Mouse (Mus musculus) MEL (cell line): Measurements from ENCODE around the gene Rpa3. TPM values are rescaled to one million over a fixed set of nuclear protein-coding genes. Genes with fewer than 3 reads are reported as not detected.
A peak's percentile ranks its signal among the peaks of the same experiment; 100 is the strongest.

Experiments
- DNase-seq: peaks from one replicate; pipeline ENCODE4 v3.0.0; 2011; ENCODE audit warnings: low read depth, low spot score
- H3K27ac ChIP-seq: 2 replicates; pipeline ENCODE4 v1.5.1; 2012; ENCODE audit warnings: low read depth, mild to moderate bottlenecking, control low read depth, low read length, moderate library complexity; ENCODE audit not compliant: control insufficient read depth
- H3K27me3 ChIP-seq, 2 experiments: fragments of 150-350 bp in 1 of 2; sonication (generic) in 1 of 2; 2 replicates each; pipeline ENCODE4 v1.6.1; 2012; ENCODE audit warnings: low read length in 2 of 2, mild to moderate bottlenecking in 2 of 2, improper control_type of control experiment in 1 of 2, moderate library complexity in 1 of 2; ENCODE audit not compliant: insufficient read depth in 2 of 2, control insufficient read depth in 1 of 2
- H3K36me3 ChIP-seq, 2 experiments: 2 replicates each; pipeline ENCODE4 v1.6.1; 2012 to 2014; ENCODE audit warnings: low read length in 2 of 2, improper control_type of control experiment in 1 of 2, inconsistent platforms in 1 of 2, mild to moderate bottlenecking in 1 of 2; ENCODE audit not compliant: insufficient read depth in 2 of 2, control insufficient read depth in 1 of 2
- H3K4me1 ChIP-seq, 2 experiments: fragments of 150-350 bp in 1 of 2; sonication (generic) in 1 of 2; 2 replicates each; pipeline ENCODE4 v1.6.1; 2012; ENCODE audit warnings: low read length in 2 of 2, improper control_type of control experiment in 1 of 2, mild to moderate bottlenecking in 1 of 2; ENCODE audit not compliant: insufficient read depth in 2 of 2, control insufficient read depth in 1 of 2
- H3K4me3 ChIP-seq, 2 experiments: fragments of 150-350 bp in 1 of 2; sonication (generic) in 1 of 2; 2 replicates each; pipeline ENCODE4 v1.5.1; 2012; ENCODE audit warnings: low read depth in 2 of 2, low read length in 2 of 2, mild to moderate bottlenecking in 2 of 2, moderate library complexity in 2 of 2, control low read depth in 1 of 2, improper control_type of control experiment in 1 of 2; ENCODE audit not compliant: control insufficient read depth in 1 of 2, insufficient read depth in 1 of 2
- H3K79me2 ChIP-seq: 2 replicates; pipeline ENCODE4 v1.6.1; 2012; ENCODE audit warnings: mild to moderate bottlenecking, low read length, moderate library complexity; ENCODE audit not compliant: control insufficient read depth, poor library complexity, insufficient read depth
- H3K9ac ChIP-seq: 2 replicates; pipeline ENCODE4 v1.6.1; 2012; ENCODE audit warnings: low read depth, mild to moderate bottlenecking, control low read depth, low read length, moderate library complexity; ENCODE audit not compliant: control insufficient read depth, poor library complexity, severe bottlenecking
- H3K9me3 ChIP-seq: fragments of 150-350 bp; sonication (generic); replicated peaks from 2 replicates; pipeline ENCODE4 v1.6.1; 2012; ENCODE audit warnings: mild to moderate bottlenecking, low read length, improper control_type of control experiment, moderate library complexity; ENCODE audit not compliant: insufficient read depth
- BHLHE40 ChIP-seq: IDR thresholded peaks from 2 replicates; pipeline ENCODE4 v1.6.1; 2012; ENCODE audit warnings: low read depth, mild to moderate bottlenecking, inconsistent platforms, low read length, improper control_type of control experiment, borderline replicate concordance
- CHD1 ChIP-seq: IDR thresholded peaks from 2 replicates; pipeline ENCODE4 v1.6.1; 2012; ENCODE audit warnings: low read depth, mild to moderate bottlenecking, inconsistent platforms, low read length, improper control_type of control experiment
- CHD2 ChIP-seq: IDR thresholded peaks from 2 replicates; pipeline ENCODE4 v1.6.1; 2011; ENCODE audit warnings: low read length, improper control_type of control experiment
- CTCF ChIP-seq, 3 experiments: IDR thresholded peaks in 2 of 3; conservative IDR thresholded peaks in 1 of 3; 2 replicates each; pipeline ENCODE4 v1.5.1; 2011 to 2012; ENCODE audit warnings: low read length in 3 of 3, low read depth in 2 of 3, mild to moderate bottlenecking in 2 of 3, improper control_type of control experiment in 1 of 3, inconsistent platforms in 1 of 3, mixed read lengths in 1 of 3, moderate library complexity in 1 of 3; ENCODE audit not compliant: control insufficient read depth in 1 of 3, insufficient read depth in 1 of 3, poor library complexity in 1 of 3, severe bottlenecking in 1 of 3
- E2F4 ChIP-seq: IDR thresholded peaks from 2 replicates; pipeline ENCODE4 v1.6.1; 2011; ENCODE audit warnings: low read depth, low read length, improper control_type of control experiment, borderline replicate concordance
- ELF1 ChIP-seq: IDR thresholded peaks from 2 replicates; pipeline ENCODE4 v1.6.1; 2014; ENCODE audit warnings: low read depth, mild to moderate bottlenecking, inconsistent platforms, low read length, improper control_type of control experiment, moderate library complexity
- EP300 ChIP-seq, 2 experiments: IDR thresholded peaks; 2 replicates each; pipeline ENCODE4 v1.6.1; 2011; ENCODE audit warnings: improper control_type of control experiment in 2 of 2, low read length in 2 of 2, low read depth in 1 of 2, mild to moderate bottlenecking in 1 of 2
- ETS1 ChIP-seq: IDR thresholded peaks from 2 replicates; pipeline ENCODE4 v1.6.1; 2012; ENCODE audit warnings: low read depth, mild to moderate bottlenecking, inconsistent platforms, low read length, improper control_type of control experiment, moderate library complexity
- GABPA ChIP-seq: IDR thresholded peaks from 2 replicates; pipeline ENCODE4 v1.6.1; 2012; ENCODE audit warnings: low read depth, mild to moderate bottlenecking, inconsistent platforms, low read length, improper control_type of control experiment, moderate library complexity
- GATA1 ChIP-seq: IDR thresholded peaks from 2 replicates; pipeline ENCODE4 v1.6.1; 2011; ENCODE audit warnings: low read depth, low read length, improper control_type of control experiment
- HCFC1 ChIP-seq: IDR thresholded peaks from 2 replicates; pipeline ENCODE4 v1.6.1; 2012; ENCODE audit warnings: low read depth, mild to moderate bottlenecking, inconsistent platforms, low read length, improper control_type of control experiment, moderate library complexity
- JUND ChIP-seq: IDR thresholded peaks from 2 replicates; pipeline ENCODE4 v1.6.1; 2011; ENCODE audit warnings: low read depth, mild to moderate bottlenecking, improper control_type of control experiment, low read length
- MAFK ChIP-seq: IDR thresholded peaks from 2 replicates; pipeline ENCODE4 v1.6.1; 2011; ENCODE audit warnings: low read depth, mild to moderate bottlenecking, low read length, improper control_type of control experiment, borderline replicate concordance
- MAZ ChIP-seq: IDR thresholded peaks from 2 replicates; pipeline ENCODE4 v1.6.1; 2012; ENCODE audit warnings: low read depth, mild to moderate bottlenecking, inconsistent platforms, low read length, improper control_type of control experiment
- MEF2A ChIP-seq: IDR thresholded peaks from 2 replicates; pipeline ENCODE4 v1.6.1; 2014; ENCODE audit warnings: low read depth, mild to moderate bottlenecking, inconsistent platforms, low read length, improper control_type of control experiment; ENCODE audit not compliant: poor library complexity, insufficient replicate concordance, severe bottlenecking; ENCODE audit errors: extremely low read depth
- MXI1 ChIP-seq: IDR thresholded peaks from 2 replicates; pipeline ENCODE4 v1.6.1; 2011; ENCODE audit warnings: mild to moderate bottlenecking, low read depth, low read length, improper control_type of control experiment
- MYB ChIP-seq: IDR thresholded peaks from 2 replicates; pipeline ENCODE4 v1.6.1; 2011; ENCODE audit warnings: mild to moderate bottlenecking, low read depth, low read length, improper control_type of control experiment
- MYC ChIP-seq: IDR thresholded peaks from 2 replicates; pipeline ENCODE4 v1.6.1; 2011; ENCODE audit warnings: low read depth, mild to moderate bottlenecking, low read length, improper control_type of control experiment, moderate library complexity
- NELFE ChIP-seq: IDR thresholded peaks from 2 replicates; pipeline ENCODE4 v1.6.1; 2011; ENCODE audit warnings: low read depth, low read length, improper control_type of control experiment
- NRF1 ChIP-seq: IDR thresholded peaks from 2 replicates; pipeline ENCODE4 v1.6.1; 2014; ENCODE audit warnings: low read depth, mild to moderate bottlenecking, inconsistent platforms, low read length, improper control_type of control experiment, moderate library complexity; ENCODE audit not compliant: poor library complexity, insufficient read depth, severe bottlenecking
- POLR2A ChIP-seq, 2 experiments: IDR thresholded peaks; 2 replicates each; pipeline ENCODE4 v1.6.1; 2011 to 2012; ENCODE audit warnings: low read length in 2 of 2, mild to moderate bottlenecking in 2 of 2, control low read depth in 1 of 2, improper control_type of control experiment in 1 of 2, low read depth in 1 of 2, moderate library complexity in 1 of 2; ENCODE audit not compliant: control insufficient read depth in 1 of 2, insufficient read depth in 1 of 2, poor library complexity in 1 of 2
- POLR2AphosphoS2 ChIP-seq: IDR thresholded peaks from 2 replicates; pipeline ENCODE4 v1.6.1; 2011; ENCODE audit warnings: low read length, improper control_type of control experiment
- POLR2AphosphoS5 ChIP-seq: IDR thresholded peaks from 2 replicates; pipeline ENCODE4 v1.6.1; 2012; ENCODE audit warnings: low read depth, borderline replicate concordance, mild to moderate bottlenecking, inconsistent platforms, low read length, moderate library complexity, mixed read lengths
- RAD21 ChIP-seq: IDR thresholded peaks from 2 replicates; pipeline ENCODE4 v1.6.1; 2011; ENCODE audit warnings: mild to moderate bottlenecking, low read depth, low read length, improper control_type of control experiment
- SIN3A ChIP-seq: IDR thresholded peaks from 2 replicates; pipeline ENCODE4 v1.6.1; 2012; ENCODE audit warnings: low read length, improper control_type of control experiment, inconsistent platforms
- SMC3 ChIP-seq: IDR thresholded peaks from 2 replicates; pipeline ENCODE4 v1.6.1; 2011; ENCODE audit warnings: low read depth, low read length, improper control_type of control experiment
- TAL1 ChIP-seq: IDR thresholded peaks from 2 replicates; pipeline ENCODE4 v1.6.1; 2012; ENCODE audit warnings: mild to moderate bottlenecking, inconsistent platforms, low read length, moderate library complexity, mixed read lengths
- TBP ChIP-seq: IDR thresholded peaks from 2 replicates; pipeline ENCODE4 v1.8.0; 2011; ENCODE audit warnings: low read depth, low read length, improper control_type of control experiment
- UBTF ChIP-seq: IDR thresholded peaks from 2 replicates; pipeline ENCODE4 v1.6.1; 2012; ENCODE audit warnings: low read depth, mild to moderate bottlenecking, inconsistent platforms, low read length, improper control_type of control experiment, moderate library complexity, borderline replicate concordance; ENCODE audit not compliant: insufficient read depth
- USF1 ChIP-seq: IDR thresholded peaks from 2 replicates; pipeline ENCODE4 v1.6.1; 2014; ENCODE audit warnings: low read depth, mild to moderate bottlenecking, inconsistent platforms, low read length, improper control_type of control experiment, moderate library complexity
- USF2 ChIP-seq, 2 experiments: IDR thresholded peaks; 2 replicates each; pipeline ENCODE4 v1.6.1; 2011 to 2012; ENCODE audit warnings: improper control_type of control experiment in 2 of 2, low read length in 2 of 2, borderline replicate concordance in 1 of 2, inconsistent platforms in 1 of 2, low read depth in 1 of 2, mild to moderate bottlenecking in 1 of 2; ENCODE audit not compliant: insufficient read depth in 1 of 2
- ZC3H11A ChIP-seq: IDR thresholded peaks from 2 replicates; pipeline ENCODE4 v1.6.1; 2012; ENCODE audit warnings: low read depth, mild to moderate bottlenecking, inconsistent platforms, low read length, improper control_type of control experiment
- ZKSCAN1 ChIP-seq: IDR thresholded peaks from 2 replicates; pipeline ENCODE4 v1.6.1; 2012; ENCODE audit warnings: low read depth, mild to moderate bottlenecking, inconsistent platforms, low read length, improper control_type of control experiment, moderate library complexity
- ZMIZ1 ChIP-seq: IDR thresholded peaks from 2 replicates; pipeline ENCODE4 v1.6.1; 2012; ENCODE audit warnings: low read depth, mild to moderate bottlenecking, inconsistent platforms, low read length, improper control_type of control experiment, moderate library complexity
- ZNF384 ChIP-seq: IDR thresholded peaks from 2 replicates; pipeline ENCODE4 v1.6.1; 2012; ENCODE audit warnings: low read depth, mild to moderate bottlenecking, inconsistent platforms, low read length, improper control_type of control experiment
- polyA plus RNA-seq, 2 experiments: library from polyadenylated mRNA; stranded (reverse) in 1 of 2; unstranded in 1 of 2; fragments of >175 nt in 1 of 2; fragments of >200 nt in 1 of 2; gene quantifications; 2 replicates each; pipeline versions ENCODE4 v1.2.1 to v1.2.4; 2012; ENCODE audit warnings: low replicate concordance in 2 of 2, low read depth in 1 of 2; ENCODE audit not compliant: insufficient read length in 2 of 2, insufficient read depth in 1 of 2, missing spikeins in 1 of 2
- total RNA-seq: library from RNA; depleted of rRNA; stranded (reverse); fragments of 300-350 nt; gene quantifications from 2 replicates; pipeline ENCODE4 v1.2.3, GENCODE M21; 2012; rRNA removed

Gene Rpa3
- total RNA-seq (77.2 and 78.2 TPM in 2 replicates), polyA plus RNA-seq (10 to 100 TPM in 1 of 2 experiments, not detected in 1; 80.9 TPM)

GRCm38 (mm10) chr6:8259004-8259666 is at the start of gene Rpa3, which contains the start of the genes Umad1 and Gm45062:
Gene Rpa3 (minus strand): TSS chr6:8259173.
Gene Umad1 (plus strand): TSS chr6:8259288.
Gene Gm45062 (plus strand): TSS chr6:8259450.
- H3K36me3 ChIP-seq = peaks cover 5 to 8% of the 10 kb centered on the region in 2 experiments; a peak in 3 of 4 replicates
- H3K27ac ChIP-seq = peak within 1 kb of the TSS; percentile 76
- peaks cover 0 to 7% of the 10 kb centered on the region in 2 experiments; a peak in 2 of 4 replicates for H3K4me1 ChIP-seq
- H3K9ac ChIP-seq = peak within 1 kb of the TSS; percentile 87
- H3K79me2 ChIP-seq = peaks cover 13% of the 10 kb centered on the region
- no peaks in the 10 kb centered on the region for H3K27me3 ChIP-seq
- peak within 1 kb of the TSS; percentile 87 to 90 for H3K4me3 ChIP-seq
- peak; percentile 99 for DNase-seq
- H3K9me3 ChIP-seq = no peaks in the 10 kb centered on the region
- TF ChIP-seq JUND = no peak
- peak; percentile 73 for TF ChIP-seq ZMIZ1
- no peak for TF ChIP-seq UBTF
- TF ChIP-seq GATA1 = no peak
- TF ChIP-seq ZKSCAN1 = no peak
- TF ChIP-seq USF1 = no peak
- TF ChIP-seq ZC3H11A = no peak; the same call in 1 of the 2 replicates
- TF ChIP-seq CHD1 = no peak
- TF ChIP-seq NRF1 = no peak
- peak; percentile 86 for TF ChIP-seq HCFC1
- no peak for TF ChIP-seq EP300 (IDR thresholded peaks at IDR 0.05; ENCODE audit: low read depth in 1 of 2, low read length in 2 of 2)
- TF ChIP-seq SMC3 = no peak
- peak; percentile 54 for TF ChIP-seq CHD2
- TF ChIP-seq MYC = 0 out of 2 replicates have a peak, but pooled peaks have one; percentile 19
- no peak for TF ChIP-seq MEF2A
- no peak for TF ChIP-seq BHLHE40
- TF ChIP-seq GABPA = no peak
- peak; percentile 80 for TF ChIP-seq NELFE
- no peak for TF ChIP-seq CTCF (IDR thresholded peaks at IDR 0.05 in 2 of 3, conservative IDR thresholded peaks at IDR 0.05 in 1 of 3; ENCODE audit: control insufficient read depth in 1 of 3, insufficient read depth in 1 of 3, low read depth in 2 of 3, low read length in 3 of 3, poor library complexity in 1 of 3, severe bottlenecking in 1 of 3)
- TF ChIP-seq ZNF384 = no peak
- no peak for TF ChIP-seq RAD21
- peak; percentile 73; the same call in 1 of the 2 replicates for TF ChIP-seq MAZ
- TF ChIP-seq USF2 (IDR thresholded peaks at IDR 0.05; ENCODE audit: borderline replicate concordance in 1 of 2, insufficient read depth in 1 of 2, low read depth in 1 of 2, low read length in 2 of 2) = no peak
- no peak for TF ChIP-seq MAFK
- TF ChIP-seq SIN3A = peak; percentile 86
- peak; percentile 47 to 82; a peak in 3 of 4 replicates for TF ChIP-seq POLR2A (IDR thresholded peaks at IDR 0.05; ENCODE audit: control insufficient read depth in 1 of 2, insufficient read depth in 1 of 2, low read depth in 1 of 2, low read length in 2 of 2, poor library complexity in 1 of 2)
- no peak for TF ChIP-seq POLR2AphosphoS5
- TF ChIP-seq POLR2AphosphoS2 = peak; percentile 69
- TF ChIP-seq ETS1 = no peak
- peak; percentile 73; the same call in 1 of the 2 replicates for TF ChIP-seq E2F4
- no peak for TF ChIP-seq TAL1
- TF ChIP-seq TBP = peak; percentile 69; the same call in 1 of the 2 replicates
- TF ChIP-seq MYB = 0 out of 2 replicates have a peak, but pooled peaks have one; percentile 11
- peak; percentile 23; the same call in 1 of the 2 replicates for TF ChIP-seq MXI1
- peak; percentile 95 for TF ChIP-seq ELF1
